Mouse (Mus musculus): ENCODE measurements around the gene Trpm7. TPM values are rescaled to one million over a fixed set of nuclear protein-coding genes. Genes with fewer than 3 reads are reported as not detected.

Trpm7 gene
- polyA plus RNA-seq, 1 experiment, result 6.1 TPM

DNA sequence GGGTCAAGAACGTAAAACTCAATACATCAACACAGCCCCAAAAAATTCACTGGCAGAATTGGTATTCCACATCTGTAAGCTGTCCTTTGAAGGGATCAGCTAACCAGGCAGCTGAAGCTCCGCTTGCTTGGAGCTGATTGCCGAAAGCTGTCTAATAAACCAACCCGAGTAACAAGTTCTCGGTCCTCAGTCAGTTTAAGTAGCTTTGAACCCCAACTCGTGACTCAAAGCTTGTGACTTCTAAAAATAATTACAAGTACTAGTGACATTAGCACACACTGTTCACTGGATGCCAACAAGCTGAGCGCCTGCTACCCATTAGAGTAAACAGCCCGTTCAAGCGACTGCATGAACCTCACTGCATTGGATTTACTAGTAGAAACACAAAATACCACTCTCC lies 21.5 kb upstream of the Trpm7 start:
- Histone ChIP-seq H3K79me3 (ENCODE audit: low read depth) (no peaks in the 10 kb centered on the region), H3K36me3 (ENCODE audit: control insufficient read depth, insufficient read depth) (peaks cover 7% of the 10 kb centered on the region), H3K4me3 (ENCODE audit: insufficient read depth, poor library complexity, severe bottlenecking) (no peak overlapping the region), H3K27me3 (ENCODE audit: control insufficient read depth, insufficient read depth, insufficient read length) (no peaks in the 10 kb centered on the region), H3ac (ENCODE audit: control insufficient read depth, insufficient read length, low read depth) (no peak overlapping the region), H3K79me2 (ENCODE audit: control insufficient read depth, insufficient read depth) (no peaks in the 10 kb centered on the region)
- TF ChIP-seq USF1 (IDR thresholded peaks at IDR 0.05; ENCODE audit: low read depth) (no peak), MYOG (IDR thresholded peaks at IDR 0.05; ENCODE audit: control insufficient read depth, extremely low read depth, insufficient read length) (no peak), MAX (IDR thresholded peaks at IDR 0.05) (no peak), MYOD1 (IDR thresholded peaks at IDR 0.05; ENCODE audit: control insufficient read depth, insufficient read length, low read depth) (no peak), CTCF (IDR thresholded peaks at IDR 0.05; ENCODE audit: control insufficient read depth, insufficient read depth, insufficient read length) (no peak), CEBPB (IDR thresholded peaks at IDR 0.05; ENCODE audit: low read depth) (no peak), FOSL1 (IDR thresholded peaks at IDR 0.05; ENCODE audit: insufficient read depth, low read length, poor library complexity, severe bottlenecking) (no peak)

DNA sequence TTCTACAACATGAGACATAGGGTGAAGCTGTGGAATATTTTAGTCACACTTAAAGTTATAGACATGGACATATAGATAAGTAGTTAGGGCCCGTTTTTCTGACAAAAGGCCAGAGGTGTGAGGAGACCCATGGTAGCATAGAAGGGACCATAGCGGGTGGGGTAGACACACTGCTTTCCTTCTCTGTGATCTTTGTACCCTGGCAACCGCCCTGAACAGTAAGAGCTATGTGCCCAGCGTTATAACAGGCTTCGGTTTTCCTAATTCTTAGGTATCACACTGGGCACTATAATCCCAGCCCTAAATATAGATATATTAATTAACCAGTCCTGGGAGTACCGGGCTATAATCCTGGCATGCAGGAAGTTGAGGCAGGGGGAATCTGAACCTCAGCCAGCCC lies 20.9 kb upstream of the Trpm7 start:
- no peaks in the 10 kb centered on the region for H3K79me3 ChIP-seq (ENCODE audit: low read depth)

GRCm38 (mm10) chr2:126894245-126894644 lies 18.2 kb upstream of the Trpm7 start:
- Histone ChIP-seq H3K79me2 (ENCODE audit: control insufficient read depth, insufficient read depth) (no peaks in the 10 kb centered on the region), H3K27me3 (ENCODE audit: control insufficient read depth, insufficient read depth, insufficient read length) (no peaks in the 10 kb centered on the region), H3K4me3 (ENCODE audit: insufficient read depth, poor library complexity, severe bottlenecking) (no peak overlapping the region), H3K79me3 (ENCODE audit: low read depth) (no peaks in the 10 kb centered on the region), H3K36me3 (ENCODE audit: control insufficient read depth, insufficient read depth) (peaks cover 7% of the 10 kb centered on the region), H3ac (ENCODE audit: control insufficient read depth, insufficient read length, low read depth) (no peak overlapping the region)
- no peak for TF ChIP-seq FOSL1 (IDR thresholded peaks at IDR 0.05; ENCODE audit: insufficient read depth, low read length, poor library complexity, severe bottlenecking)
- TF ChIP-seq CEBPB (IDR thresholded peaks at IDR 0.05; ENCODE audit: low read depth), result no peak
- TF ChIP-seq MAX (IDR thresholded peaks at IDR 0.05), result no peak
- no peak for TF ChIP-seq MYOD1 (IDR thresholded peaks at IDR 0.05; ENCODE audit: control insufficient read depth, insufficient read length, low read depth)
- TF ChIP-seq CTCF (IDR thresholded peaks at IDR 0.05; ENCODE audit: control insufficient read depth, insufficient read depth, insufficient read length), result no peak
- no peak for TF ChIP-seq MYOG (IDR thresholded peaks at IDR 0.05; ENCODE audit: control insufficient read depth, extremely low read depth, insufficient read length)
- no peak for TF ChIP-seq USF1 (IDR thresholded peaks at IDR 0.05; ENCODE audit: low read depth)

More for the DNA sequence above, 20.9 kb upstream of the Trpm7 start:
- TF ChIP-seq MYOD1 (IDR thresholded peaks at IDR 0.05; ENCODE audit: control insufficient read depth, insufficient read length, low read depth) (no peak), FOSL1 (IDR thresholded peaks at IDR 0.05; ENCODE audit: insufficient read depth, low read length, poor library complexity, severe bottlenecking) (no peak), MYOG (IDR thresholded peaks at IDR 0.05; ENCODE audit: control insufficient read depth, extremely low read depth, insufficient read length) (no peak), USF1 (IDR thresholded peaks at IDR 0.05; ENCODE audit: low read depth) (no peak), CEBPB (IDR thresholded peaks at IDR 0.05; ENCODE audit: low read depth) (no peak), CTCF (IDR thresholded peaks at IDR 0.05; ENCODE audit: control insufficient read depth, insufficient read depth, insufficient read length) (no peak), MAX (IDR thresholded peaks at IDR 0.05) (no peak)
- Histone ChIP-seq H3K79me2 (ENCODE audit: control insufficient read depth, insufficient read depth) (no peaks in the 10 kb centered on the region), H3K4me3 (ENCODE audit: insufficient read depth, poor library complexity, severe bottlenecking) (no peak overlapping the region), H3K27me3 (ENCODE audit: control insufficient read depth, insufficient read depth, insufficient read length) (no peaks in the 10 kb centered on the region), H3ac (ENCODE audit: control insufficient read depth, insufficient read length, low read depth) (no peak overlapping the region), H3K36me3 (ENCODE audit: control insufficient read depth, insufficient read depth) (peaks cover 8% of the 10 kb centered on the region)

- no peaks in the 10 kb centered on the region for H3K79me3 ChIP-seq (ENCODE audit: low read depth)
- no peak overlapping the region for H3ac ChIP-seq (ENCODE audit: control insufficient read depth, insufficient read length, low read depth)
- TF ChIP-seq CEBPB (IDR thresholded peaks at IDR 0.05; ENCODE audit: low read depth), result no peak
- no peak for TF ChIP-seq USF1 (IDR thresholded peaks at IDR 0.05; ENCODE audit: low read depth)
- no peak for TF ChIP-seq MAX (IDR thresholded peaks at IDR 0.05)
- no peak for TF ChIP-seq MYOG (IDR thresholded peaks at IDR 0.05; ENCODE audit: control insufficient read depth, extremely low read depth, insufficient read length)
- no peak for TF ChIP-seq MYOD1 (IDR thresholded peaks at IDR 0.05; ENCODE audit: control insufficient read depth, insufficient read length, low read depth)
- TF ChIP-seq FOSL1 (IDR thresholded peaks at IDR 0.05; ENCODE audit: insufficient read depth, low read length, poor library complexity, severe bottlenecking), result no peak
- no peak for TF ChIP-seq CTCF (IDR thresholded peaks at IDR 0.05; ENCODE audit: control insufficient read depth, insufficient read depth, insufficient read length)
- H3K36me3 ChIP-seq (ENCODE audit: control insufficient read depth, insufficient read depth), result peaks cover 7% of the 10 kb centered on the region
- H3K4me3 ChIP-seq (ENCODE audit: insufficient read depth, poor library complexity, severe bottlenecking), result no peak overlapping the region
- no peaks in the 10 kb centered on the region for H3K27me3 ChIP-seq (ENCODE audit: control insufficient read depth, insufficient read depth, insufficient read length)
- no peaks in the 10 kb centered on the region for H3K79me2 ChIP-seq (ENCODE audit: control insufficient read depth, insufficient read depth)
Measured at GRCm38 (mm10) chr2:126892316-126892715, 16.3 kb upstream of the Trpm7 start.

GRCm38 (mm10) chr2:126891743-126892142 lies 15.7 kb upstream of the Trpm7 start:
- no peaks in the 10 kb centered on the region for H3K79me3 ChIP-seq (ENCODE audit: low read depth)
- no peaks in the 10 kb centered on the region for H3K27me3 ChIP-seq (ENCODE audit: control insufficient read depth, insufficient read depth, insufficient read length)
- peaks cover 7% of the 10 kb centered on the region for H3K36me3 ChIP-seq (ENCODE audit: control insufficient read depth, insufficient read depth)
- H3ac ChIP-seq (ENCODE audit: control insufficient read depth, insufficient read length, low read depth), result no peak overlapping the region
- no peaks in the 10 kb centered on the region for H3K79me2 ChIP-seq (ENCODE audit: control insufficient read depth, insufficient read depth)
- H3K4me3 ChIP-seq (ENCODE audit: insufficient read depth, poor library complexity, severe bottlenecking), result no peak overlapping the region
- no peak for TF ChIP-seq FOSL1 (IDR thresholded peaks at IDR 0.05; ENCODE audit: insufficient read depth, low read length, poor library complexity, severe bottlenecking)
- TF ChIP-seq MYOD1 (IDR thresholded peaks at IDR 0.05; ENCODE audit: control insufficient read depth, insufficient read length, low read depth), result no peak
- no peak for TF ChIP-seq USF1 (IDR thresholded peaks at IDR 0.05; ENCODE audit: low read depth)
- TF ChIP-seq MAX (IDR thresholded peaks at IDR 0.05), result no peak
- no peak for TF ChIP-seq CTCF (IDR thresholded peaks at IDR 0.05; ENCODE audit: control insufficient read depth, insufficient read depth, insufficient read length)
- TF ChIP-seq CEBPB (IDR thresholded peaks at IDR 0.05; ENCODE audit: low read depth), result no peak
- TF ChIP-seq MYOG (IDR thresholded peaks at IDR 0.05; ENCODE audit: control insufficient read depth, extremely low read depth, insufficient read length), result no peak

DNA sequence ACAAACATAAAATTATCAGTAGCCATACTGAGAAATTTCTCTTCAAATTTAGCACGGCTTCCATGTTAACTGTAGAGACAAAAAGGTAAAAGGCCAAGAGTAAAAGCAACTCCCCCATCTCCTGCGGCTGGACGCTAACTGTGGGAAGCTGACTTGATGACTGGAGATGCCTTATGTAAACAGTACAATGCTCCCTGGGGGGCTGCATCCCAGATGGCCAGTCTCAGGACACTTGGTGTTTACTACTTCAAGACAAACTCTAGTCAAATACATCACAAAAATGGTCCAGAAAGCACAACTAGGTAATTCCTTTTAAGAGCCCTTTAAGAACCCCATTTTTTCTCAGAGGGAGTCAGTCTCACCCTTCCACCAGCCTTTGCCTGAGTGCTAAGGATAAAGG lies 11.1 kb upstream of the Trpm7 start:
- Histone ChIP-seq H3K79me3 (ENCODE audit: low read depth) (no peaks in the 10 kb centered on the region), H3K36me3 (ENCODE audit: control insufficient read depth, insufficient read depth) (peaks cover 4% of the 10 kb centered on the region), H3K79me2 (ENCODE audit: control insufficient read depth, insufficient read depth) (no peaks in the 10 kb centered on the region), H3ac (ENCODE audit: control insufficient read depth, insufficient read length, low read depth) (no peak overlapping the region), H3K27me3 (ENCODE audit: control insufficient read depth, insufficient read depth, insufficient read length) (no peaks in the 10 kb centered on the region), H3K4me3 (ENCODE audit: insufficient read depth, poor library complexity, severe bottlenecking) (no peak overlapping the region)
- no peak for TF ChIP-seq CEBPB (IDR thresholded peaks at IDR 0.05; ENCODE audit: low read depth)
- no peak for TF ChIP-seq MAX (IDR thresholded peaks at IDR 0.05)
- TF ChIP-seq MYOG (IDR thresholded peaks at IDR 0.05; ENCODE audit: control insufficient read depth, extremely low read depth, insufficient read length), result no peak
- no peak for TF ChIP-seq CTCF (IDR thresholded peaks at IDR 0.05; ENCODE audit: control insufficient read depth, insufficient read depth, insufficient read length)
- TF ChIP-seq MYOD1 (IDR thresholded peaks at IDR 0.05; ENCODE audit: control insufficient read depth, insufficient read length, low read depth), result no peak
- no peak for TF ChIP-seq USF1 (IDR thresholded peaks at IDR 0.05; ENCODE audit: low read depth)
- TF ChIP-seq FOSL1 (IDR thresholded peaks at IDR 0.05; ENCODE audit: insufficient read depth, low read length, poor library complexity, severe bottlenecking), result no peak
